10 mouse cellular contexts compared by ENCODE assay signal in the genomic region with DNA sequence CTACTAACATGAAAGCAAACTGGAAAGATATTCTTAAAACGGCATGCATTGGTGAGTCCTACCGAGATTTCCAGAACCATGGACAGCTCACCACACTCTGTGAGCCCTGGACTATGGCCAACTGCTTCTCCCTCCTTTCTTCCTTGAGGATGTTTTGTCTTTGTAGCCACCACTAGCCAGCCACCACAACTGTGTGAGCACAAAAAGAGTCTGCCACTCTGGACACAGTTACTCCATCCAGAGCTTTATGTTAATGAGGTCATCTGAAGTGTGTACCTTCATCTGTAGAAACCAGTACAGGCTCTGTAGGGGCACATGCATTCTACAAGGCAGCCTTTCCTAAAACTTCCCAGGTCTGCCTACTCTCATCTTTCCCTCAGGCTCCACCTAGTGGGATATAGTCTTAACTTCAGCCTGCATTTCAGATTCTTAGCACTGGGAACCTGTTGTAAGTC. TPM values are rescaled to one million over a fixed set of nuclear protein-coding genes. Genes with fewer than 3 reads are reported as not detected.
DNase-seq lines count a peak whose midpoint lies in the region; ATAC-seq lines count a peak whose summit lies in the region.
"Had no signal": no experiment of that assay in that cellular context is flagged by ENCODE, and none has a peak within 500 bp of the region (broad histone marks: within the 10 kb centered on the region; RNA-seq: fewer than 3 reads in every experiment).

No protein-coding gene starts in this region.

- no peaks in the 10 kb centered on the region for H3K27me3 ChIP-seq in heart, embryonic 12.5 days (replicated peaks)
- H3K27me3 ChIP-seq in neural tube, embryonic 11.5 days (ENCODE audit: control insufficient read depth, insufficient read depth, low read length), result no peaks in the 10 kb centered on the region
- H3K27me3 ChIP-seq: embryonic facial prominence, embryonic 12.5 days; liver, embryonic 13.5 days had no signal

- no peak overlapping the region for H3K9ac ChIP-seq in heart, embryonic 12.5 days
- no peak overlapping the region for H3K9ac ChIP-seq in neural tube, embryonic 11.5 days (ENCODE audit: low read length)
- H3K9ac ChIP-seq: embryonic facial prominence, embryonic 12.5 days; liver, embryonic 13.5 days had no signal

- 8% methylated on average over 2 of the region's 2 CpGs for WGBS in heart, embryonic 12.5 days
- WGBS in neural tube, embryonic 11.5 days, result 24% methylated on average over 2 of the region's 2 CpGs

- no peak overlapping the region for H3K4me2 ChIP-seq in heart, embryonic 12.5 days
- no peak overlapping the region for H3K4me2 ChIP-seq in neural tube, embryonic 11.5 days (ENCODE audit: low read depth)
- H3K4me2 ChIP-seq: embryonic facial prominence, embryonic 12.5 days; liver, embryonic 13.5 days had no signal

- H3K27ac ChIP-seq in heart, embryonic 12.5 days (ENCODE audit: poor library complexity, severe bottlenecking), result no peak overlapping the region
- H3K27ac ChIP-seq in neural tube, embryonic 11.5 days (ENCODE audit: low read depth, low read length), result no peak overlapping the region
- H3K27ac ChIP-seq: embryonic facial prominence, embryonic 12.5 days; liver, embryonic 13.5 days had no signal

- peak; percentile 18; the same call in 1 of the 2 replicates for ATAC-seq in heart, embryonic 12.5 days (ENCODE audit: insufficient number of reproducible peaks, low FRiP score)
- no peak for ATAC-seq in neural tube, embryonic 11.5 days (ENCODE audit: insufficient read depth, low FRiP score, low TSS enrichment)

- H3K4me1 ChIP-seq in heart, embryonic 12.5 days (replicated peaks), result no peaks in the 10 kb centered on the region
- no peaks in the 10 kb centered on the region for H3K4me1 ChIP-seq in neural tube, embryonic 11.5 days (ENCODE audit: control insufficient read depth, insufficient read depth, low read length)
- H3K4me1 ChIP-seq: embryonic facial prominence, embryonic 12.5 days; liver, embryonic 13.5 days had no signal

- no peak overlapping the region for H3K4me3 ChIP-seq in heart, embryonic 12.5 days
- no peak overlapping the region for H3K4me3 ChIP-seq in neural tube, embryonic 11.5 days (ENCODE audit: low read depth, low read length)
- H3K4me3 ChIP-seq: embryonic facial prominence, embryonic 12.5 days; liver, embryonic 13.5 days had no signal

- peak; percentile 3 for DNase-seq in urinary bladder, postnatal 25 days (ENCODE audit: low spot score)
- DNase-seq in urinary bladder, postnatal 36 days (ENCODE audit: low spot score in 2 of 2), result no peak
- peak; percentile 46 for DNase-seq in cerebellum, adult 11-12 months
- peak; percentile 22 for DNase-seq in layer of hippocampus, adult 9-10 months (ENCODE audit: low spot score)
- DNase-seq in neural tube, embryonic 11.5 days (ENCODE audit: low spot score), result peak; percentile 49
- DNase-seq in T-cell, adult 2 months (ENCODE audit: low spot score), result no peak
- DNase-seq in B cell, adult 2 months, result no peak
- DNase-seq: liver, embryonic 13.5 days had no signal

- H3K9me3 ChIP-seq in heart, embryonic 12.5 days (replicated peaks), result no peaks in the 10 kb centered on the region
- no peaks in the 10 kb centered on the region for H3K9me3 ChIP-seq in neural tube, embryonic 11.5 days (ENCODE audit: control insufficient read depth, low read length)
- H3K9me3 ChIP-seq: embryonic facial prominence, embryonic 12.5 days; liver, embryonic 13.5 days had no signal

- no peaks in the 10 kb centered on the region for H3K36me3 ChIP-seq in heart, embryonic 12.5 days
- H3K36me3 ChIP-seq in neural tube, embryonic 11.5 days (ENCODE audit: control insufficient read depth, insufficient read depth, low read length), result no peaks in the 10 kb centered on the region
- H3K36me3 ChIP-seq: embryonic facial prominence, embryonic 12.5 days; liver, embryonic 13.5 days had no signal

RNA-seq across cellular contexts. Expression of a gene that starts 43.6 kb away (rescaled TPM):
- not detected in 2 replicates for polyA plus RNA-seq in heart, embryonic 12.5 days (2016; fragmentation: Nextera tagmentation; extraction: Ambion mirVana)
- polyA plus RNA-seq in neural tube, embryonic 11.5 days (2014; fragmentation: Nextera tagmentation; extraction: Ambion mirVana), result not detected in 2 replicates
- polyA plus RNA-seq: liver, embryonic 13.5 days had no signal

Comparison
In these comparisons a context has a peak if more than half of its experiments do, and no peak if none do; other contexts are left out.
1. DNase-seq: peak in urinary bladder, postnatal 25 days (single experiment), cerebellum, adult 11-12 months (single experiment), layer of hippocampus, adult 9-10 months (single experiment) and neural tube, embryonic 11.5 days (single experiment); none in urinary bladder, postnatal 36 days (0 of 2), T-cell, adult 2 months (single experiment) and B cell, adult 2 months (0 of 2).